Mouse (Mus musculus) kidney, embryonic 15.5 days (tissue): Measurements from ENCODE around the gene AI987944. TPM values are rescaled to one million over a fixed set of nuclear protein-coding genes. Genes with fewer than 3 reads are reported as not detected.

Experiments
- ATAC-seq: fragments of 200-750 bp; cut with Nextera tagmentation; replicated peaks from 2 replicates; pipeline ENCODE4 v1.8.0; 2017; ENCODE audit warnings: moderate TSS enrichment; ENCODE audit not compliant: low FRiP score
- H3K27ac ChIP-seq: fragments of 300-500 bp; sonication (generic); 2 replicates; pipeline ENCODE4 v1.5.1; 2015; ENCODE audit warnings: mild to moderate bottlenecking, inconsistent platforms
- H3K27me3 ChIP-seq: fragments of 300-500 bp; sonication (generic); 2 replicates; pipeline ENCODE4 v1.6.1; 2015; ENCODE audit warnings: inconsistent platforms
- H3K36me3 ChIP-seq: fragments of 300-500 bp; sonication (generic); 2 replicates; pipeline ENCODE4 v1.6.1; 2015; ENCODE audit warnings: inconsistent platforms
- H3K4me1 ChIP-seq: fragments of 300-500 bp; sonication (generic); 2 replicates; pipeline ENCODE4 v1.6.1; 2015; ENCODE audit warnings: inconsistent platforms
- H3K4me2 ChIP-seq: fragments of 300-500 bp; sonication (generic); 2 replicates; pipeline ENCODE4 v1.6.1; 2015; ENCODE audit warnings: moderate library complexity, mild to moderate bottlenecking, inconsistent platforms
- H3K4me3 ChIP-seq: fragments of 300-500 bp; sonication (generic); replicated peaks from 2 replicates; pipeline ENCODE4 v1.5.1; 2015; ENCODE audit warnings: mild to moderate bottlenecking, inconsistent platforms
- H3K9ac ChIP-seq: fragments of 300-500 bp; sonication (generic); 2 replicates; pipeline ENCODE4 v1.6.1; 2015; ENCODE audit warnings: mild to moderate bottlenecking, inconsistent platforms
- H3K9me3 ChIP-seq: fragments of 300-500 bp; sonication (generic); replicated peaks from 2 replicates; pipeline ENCODE4 v1.6.1; 2016; ENCODE audit warnings: inconsistent platforms
- WGBS: fragments of 180-500 bp; shearing (Covaris S2); methylation state at CpG from one replicate; pipeline ENCODE4 v1.1.7; 2015; ENCODE audit warnings: mixed read lengths; 5-methylcytosine and 5-hydroxymethylcytosine counted together
- polyA plus RNA-seq: library from polyadenylated mRNA; unstranded; fragments of >200 nt; fragmentation: Nextera tagmentation; extraction: Ambion mirVana; gene quantifications from 2 replicates; pipeline ENCODE4 v1.2.1, GENCODE M21; 2015

Gene AI987944
- polyA plus RNA-seq = 12.2 and 12.3 TPM in 2 replicates

DNA sequence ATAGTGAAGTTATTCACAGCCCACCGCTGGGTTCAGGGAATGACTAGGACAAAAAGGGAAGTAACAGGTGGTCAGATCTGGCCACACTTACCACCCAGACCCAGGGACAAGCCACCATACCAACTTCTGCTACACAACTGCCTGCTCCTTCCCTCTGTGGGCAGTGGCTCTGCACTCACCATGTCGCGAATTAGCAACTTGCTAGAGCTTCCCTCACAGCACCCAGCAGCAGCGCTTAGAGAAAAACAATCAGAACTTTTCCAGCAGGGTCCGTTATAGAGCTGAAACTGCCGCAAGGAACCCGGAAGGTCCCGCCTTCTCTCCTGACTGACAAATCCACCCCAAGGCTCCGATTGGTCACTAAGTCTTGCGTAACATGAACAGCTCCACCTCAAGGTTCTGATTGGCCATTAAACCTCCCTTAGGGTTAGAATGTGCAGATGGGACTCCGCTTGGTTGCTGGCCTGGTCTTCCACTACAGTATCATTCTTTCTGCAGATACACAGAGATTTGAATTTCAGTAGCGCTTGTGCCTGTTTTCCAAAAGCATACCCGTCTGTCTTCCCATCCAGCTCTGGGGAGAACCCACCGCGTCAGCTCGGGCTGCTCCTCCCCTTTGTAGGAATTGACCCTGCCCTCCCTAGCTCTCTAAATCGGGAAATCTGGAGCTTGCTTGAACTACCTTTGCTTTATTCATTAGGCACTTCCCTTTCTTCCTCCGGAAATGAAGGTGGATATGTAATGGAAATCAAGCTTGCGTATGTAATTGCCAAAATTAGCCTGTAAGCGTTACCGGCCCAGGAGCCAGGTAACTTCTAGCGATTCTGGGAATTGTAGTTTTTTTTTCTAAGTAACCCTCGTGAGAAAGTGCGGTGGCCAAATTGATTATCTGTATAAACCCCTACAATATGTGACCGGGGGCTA lies at the start of gene AI987944:
Gene AI987944, minus strand, starts transcription at position 332 of the 924 bp plus-strand sequence.
- Histone ChIP-seq H3K4me1 (no peaks in the 10 kb centered on the region), H3K27me3 (no peaks in the 10 kb centered on the region), H3K9ac (peak within 1 kb of the TSS; percentile 62), H3K4me3 (peak within 1 kb of the TSS; percentile 69), H3K9me3 (no peaks in the 10 kb centered on the region), H3K27ac (peak within 1 kb of the TSS; percentile 92), H3K36me3 (no peaks in the 10 kb centered on the region), H3K4me2 (peak within 1 kb of the TSS; percentile 63)
- WGBS = under 1% methylated on average over 25 of the region's 25 CpGs
- peak; percentile 100 for ATAC-seq

DNA sequence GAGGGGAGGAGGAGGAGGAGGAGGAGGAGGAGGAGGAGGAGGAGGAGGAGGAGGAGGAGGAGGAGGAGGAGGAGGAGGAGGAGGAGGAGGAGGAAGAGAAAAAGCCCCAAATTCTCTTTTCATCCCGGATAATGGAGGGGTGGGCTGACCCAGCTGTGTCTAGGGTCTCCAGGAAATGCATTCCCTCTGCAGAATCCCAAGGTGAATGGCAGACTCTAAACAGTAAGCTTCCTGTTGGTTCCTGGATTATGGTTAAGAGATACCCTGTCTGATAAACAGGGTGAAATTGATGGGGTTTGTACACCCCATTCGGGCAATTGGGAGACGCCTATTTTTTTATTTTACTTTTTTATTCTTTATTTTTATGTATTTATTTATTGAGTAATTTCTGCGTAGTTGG lies 951 bp upstream of the AI987944 start:
- no peak overlapping the region for H3K4me3 ChIP-seq
- H3K9ac ChIP-seq = no peak overlapping the region
- no peak overlapping the region for H3K27ac ChIP-seq
- WGBS = 75% methylated on average over 4 of the region's 4 CpGs
- 0 out of 2 replicates have a peak overlapping the region, but pooled peaks have one; percentile 14 for H3K4me2 ChIP-seq
- no peaks in the 10 kb centered on the region for H3K36me3 ChIP-seq
- no peaks in the 10 kb centered on the region for H3K27me3 ChIP-seq
- 0 out of 2 replicates have a peak, but pooled peaks have one; percentile 26 for ATAC-seq
- no peaks in the 10 kb centered on the region for H3K4me1 ChIP-seq
- H3K9me3 ChIP-seq = no peaks in the 10 kb centered on the region

Other genes with a start within 250 kb of the AI987944 start
- not detected in 2 replicates for gene Gm5592, start 239.5 kb downstream of the AI987944 start, polyA plus RNA-seq
- 0.16 and 0.24 TPM in 2 replicates for gene Vmn2r57, start 55.3 kb upstream of the AI987944 start, polyA plus RNA-seq
- 0.12 and 0.14 TPM in 2 replicates for gene Gm20449, start 106.0 kb upstream of the AI987944 start, polyA plus RNA-seq
- gene AW146154, start 106.5 kb upstream of the AI987944 start, polyA plus RNA-seq = 10.9 and 12.6 TPM in 2 replicates
- gene Gm6871, start 180.3 kb upstream of the AI987944 start, polyA plus RNA-seq = 0.10 and 0.12 TPM in 2 replicates
- gene 2610021A01Rik, start 205.9 kb upstream of the AI987944 start, polyA plus RNA-seq = 12.5 and 15.9 TPM in 2 replicates
- 10.5 and 11.7 TPM in 2 replicates for gene Zfp788, start 239.8 kb upstream of the AI987944 start, polyA plus RNA-seq